Mouse (Mus musculus) layer of hippocampus, adult 11-12 months (tissue): ENCODE measurements at regions not wholly inside any gene's neighbourhood (a gene's known extent, or its start where the extent isn't known, plus 50 kb on each side); places are given as distances from the start of the nearest gene placed in this dataset.

ENCODE experiments used
- DNase-seq: peaks from one replicate; pipeline ENCODE4 v3.0.0; 2022; ENCODE audit warnings: low spot score

DNA sequence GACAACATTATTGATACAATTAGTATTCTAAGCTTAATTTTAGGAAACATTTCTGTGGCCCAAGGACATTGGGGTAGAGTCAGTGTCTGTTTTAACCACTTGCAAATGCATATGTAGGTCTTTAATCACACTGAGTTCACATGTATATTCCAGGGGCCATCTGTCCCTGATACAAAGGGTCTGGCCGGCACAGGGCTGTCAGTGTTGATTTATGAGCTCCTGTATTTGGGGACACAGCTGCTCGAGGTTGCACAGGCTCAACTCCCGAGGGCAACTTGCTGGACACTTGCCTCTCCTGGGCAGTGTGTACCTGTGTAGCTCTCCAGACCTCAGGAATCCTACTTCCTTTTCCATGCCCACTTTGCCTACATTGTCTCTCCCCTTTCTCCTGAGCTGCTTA lies 221.0 kb downstream of the Abcc12 start:
- DNase-seq = no peak

DNA sequence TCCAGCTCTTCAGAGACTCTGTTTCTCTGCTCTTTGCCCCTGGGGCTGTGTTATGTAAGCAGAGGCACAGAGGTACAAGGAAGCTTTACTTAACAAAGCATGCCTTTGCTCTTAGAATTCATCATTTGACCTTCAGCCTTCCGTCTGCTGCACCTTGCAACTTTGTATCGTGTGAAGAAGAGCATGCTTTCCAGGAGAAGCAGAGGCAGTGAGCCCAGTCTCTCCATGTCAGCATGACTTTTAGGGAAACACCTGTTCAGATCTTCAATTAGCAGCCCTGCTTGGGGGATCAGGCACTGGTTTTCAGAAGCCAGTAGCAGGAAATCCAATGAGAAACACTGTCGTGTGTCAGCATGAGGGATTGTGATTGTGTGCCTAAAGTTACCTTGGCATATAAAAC lies 226.7 kb downstream of the Abcc12 start:
- no peak for DNase-seq

DNA sequence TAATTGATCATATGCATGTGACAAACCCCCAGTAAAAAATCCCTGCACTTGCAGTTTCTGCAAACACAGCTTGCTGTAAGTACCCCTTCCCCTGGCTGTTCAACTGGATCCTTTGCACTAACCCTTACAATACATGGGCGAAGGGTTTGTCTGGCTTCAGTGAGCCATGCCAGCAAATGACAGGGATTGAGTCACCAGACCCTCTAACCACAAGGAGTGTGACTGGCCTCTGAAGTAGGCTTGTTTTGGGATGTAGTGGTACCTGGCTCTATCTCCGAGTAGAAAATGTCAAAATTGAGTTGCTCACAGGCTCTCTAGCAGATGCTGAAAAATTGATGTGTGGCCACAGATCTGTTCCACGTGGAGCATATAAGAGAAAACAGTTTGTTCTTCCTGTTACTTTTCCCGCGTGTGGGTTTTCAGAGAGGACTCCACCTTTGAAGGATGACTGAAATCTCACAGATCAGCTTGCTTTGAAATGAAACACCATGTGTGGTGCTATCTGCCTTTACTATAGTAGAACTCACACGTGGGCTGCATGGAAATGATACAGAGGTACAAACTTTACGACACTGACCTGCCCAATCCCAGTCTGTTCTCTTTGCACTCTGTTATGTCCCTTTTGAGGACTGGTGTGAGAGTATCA lies 228.8 kb downstream of the Abcc12 start:
- no peak for DNase-seq

DNA sequence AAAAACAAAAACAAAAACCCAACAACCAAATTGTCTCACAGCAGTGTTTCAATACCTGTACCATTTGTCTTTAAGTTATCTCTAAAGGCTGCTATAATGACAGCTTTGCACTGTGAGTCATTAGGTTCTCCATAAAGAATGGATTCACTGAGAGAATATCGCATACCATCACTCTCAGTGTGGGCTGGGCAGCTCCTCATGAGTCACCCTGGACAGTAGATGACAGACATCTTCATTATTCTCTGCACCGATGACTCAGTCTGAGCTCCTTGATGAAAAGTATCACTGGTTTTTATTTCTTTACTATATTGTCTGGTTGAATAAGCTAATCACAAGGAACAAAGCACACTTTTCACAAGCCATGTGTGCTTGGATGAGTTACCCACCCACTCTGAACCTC lies 230.4 kb downstream of the Abcc12 start:
- DNase-seq = no peak

DNA sequence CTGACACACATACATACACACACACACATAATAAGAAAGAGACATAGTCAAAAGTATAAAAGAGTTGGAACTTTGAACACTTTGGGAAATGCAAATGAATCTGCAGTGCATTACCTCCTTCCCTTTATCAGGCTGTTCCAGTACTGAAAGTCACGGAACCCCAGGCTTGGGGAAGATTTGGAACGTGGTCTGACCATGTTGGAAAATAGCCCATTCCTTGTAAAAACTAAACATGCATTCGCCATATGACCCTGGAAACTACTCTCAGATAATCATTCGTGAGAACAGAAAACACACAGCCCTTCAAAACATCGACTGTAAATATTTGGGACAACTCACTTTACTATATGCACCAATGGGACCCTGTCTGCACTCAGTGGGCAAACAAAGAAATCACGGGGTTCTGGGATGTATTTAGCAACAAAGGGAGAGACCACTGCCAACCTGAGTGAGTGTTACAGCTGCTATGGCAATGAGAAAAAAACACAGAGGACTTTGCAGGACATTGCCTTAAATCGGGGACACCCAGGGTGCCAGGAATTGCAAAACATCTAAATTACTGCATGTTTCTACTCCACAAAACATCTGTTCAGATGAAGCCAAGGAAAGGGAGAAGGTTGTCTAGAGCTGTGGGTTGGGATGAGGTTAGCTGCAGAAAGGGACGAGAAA lies 238.3 kb downstream of the Abcc12 start:
- no peak for DNase-seq

DNA sequence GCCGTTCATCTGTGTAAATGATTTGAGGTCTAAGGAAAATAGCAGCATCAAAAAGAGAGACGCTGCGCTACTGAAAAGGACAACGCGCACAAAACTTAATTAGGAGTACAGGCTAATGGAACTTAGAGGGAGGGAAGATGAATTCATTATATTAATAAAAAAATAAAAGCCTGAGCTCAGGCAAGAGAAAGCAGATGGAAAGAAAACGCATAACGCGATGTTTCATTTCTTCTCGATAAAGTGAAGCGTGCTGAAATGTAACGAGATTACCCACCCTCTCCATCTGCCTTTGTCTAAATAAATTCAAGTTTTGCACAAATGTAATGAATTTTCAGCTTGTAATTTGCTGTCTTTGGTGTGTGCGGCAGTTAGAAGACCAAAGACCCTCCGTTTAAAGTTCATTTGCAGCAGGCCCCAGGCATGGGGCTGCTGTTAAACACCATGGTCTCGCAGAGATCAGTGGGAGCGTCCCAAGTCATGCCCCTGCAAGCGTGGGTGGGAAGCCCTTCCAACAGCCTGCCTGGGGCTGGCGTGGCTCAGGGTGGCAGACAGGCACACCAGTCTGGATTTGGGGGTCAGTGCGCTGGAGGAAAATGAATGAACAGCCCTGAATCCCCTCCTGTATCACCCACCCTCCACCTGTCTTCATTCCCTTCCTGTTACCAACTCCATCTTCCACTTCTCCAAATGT lies 241.8 kb downstream of the Abcc12 start:
- no peak for DNase-seq

DNA sequence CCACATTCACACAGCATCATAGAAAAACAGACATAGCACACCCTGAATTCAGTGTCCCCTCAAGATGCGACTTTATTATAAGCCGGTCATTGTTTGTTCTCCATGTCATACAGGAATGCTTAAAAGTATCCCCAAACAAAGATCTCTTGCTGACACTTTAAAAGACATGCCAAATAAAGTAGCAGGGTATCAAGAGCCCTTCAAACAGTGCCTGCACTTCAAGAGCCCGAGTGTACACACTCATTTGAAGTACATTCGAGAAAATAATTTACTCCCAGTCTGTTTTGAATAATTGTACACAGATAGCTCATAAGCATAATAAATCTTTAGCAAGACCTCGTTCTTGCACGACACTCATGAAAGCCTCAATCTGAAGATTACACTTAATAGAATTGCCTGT lies 249.1 kb downstream of the Abcc12 start:
- DNase-seq = no peak

DNA sequence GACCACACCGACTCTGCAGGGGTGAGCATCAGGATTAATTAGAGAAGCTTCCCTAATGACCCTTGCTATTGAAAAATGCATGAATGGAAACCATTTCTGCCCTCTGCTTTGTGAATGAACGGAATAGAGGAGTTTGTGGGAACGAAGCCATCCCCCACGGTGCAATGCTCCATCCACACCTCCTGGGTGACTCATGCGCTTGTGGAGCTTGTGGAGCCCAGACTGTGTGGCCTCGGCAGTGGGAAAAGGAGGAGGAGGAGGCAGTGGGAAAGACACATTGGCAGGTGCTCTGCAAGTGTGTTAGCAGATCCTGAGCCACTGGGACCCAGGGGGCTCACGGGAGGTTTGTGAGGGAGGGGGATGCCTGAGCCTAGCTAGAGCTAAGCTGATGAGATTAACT lies 251.9 kb downstream of the Abcc12 start:
- DNase-seq = peak; percentile 49

DNA sequence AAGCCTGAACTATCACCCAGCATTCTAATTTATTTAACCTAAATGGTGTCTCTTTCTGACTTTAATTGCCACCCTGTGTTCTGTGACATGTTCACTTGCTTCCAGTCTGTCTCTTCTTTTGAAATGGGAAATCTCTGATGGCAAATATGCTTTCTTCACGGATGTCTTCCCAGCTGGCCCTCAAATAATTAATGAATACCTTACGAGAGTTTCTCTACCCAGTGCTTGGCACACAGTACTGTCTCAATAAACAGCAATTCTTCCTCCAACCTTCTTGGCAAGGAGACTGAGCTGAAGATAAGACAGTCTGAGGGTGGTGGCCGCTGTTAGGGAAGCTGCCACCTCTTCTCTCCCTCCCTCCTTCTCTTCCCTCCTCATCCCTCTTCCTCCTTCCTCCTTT lies 252.5 kb downstream of the Abcc12 start:
- DNase-seq = no peak

DNA sequence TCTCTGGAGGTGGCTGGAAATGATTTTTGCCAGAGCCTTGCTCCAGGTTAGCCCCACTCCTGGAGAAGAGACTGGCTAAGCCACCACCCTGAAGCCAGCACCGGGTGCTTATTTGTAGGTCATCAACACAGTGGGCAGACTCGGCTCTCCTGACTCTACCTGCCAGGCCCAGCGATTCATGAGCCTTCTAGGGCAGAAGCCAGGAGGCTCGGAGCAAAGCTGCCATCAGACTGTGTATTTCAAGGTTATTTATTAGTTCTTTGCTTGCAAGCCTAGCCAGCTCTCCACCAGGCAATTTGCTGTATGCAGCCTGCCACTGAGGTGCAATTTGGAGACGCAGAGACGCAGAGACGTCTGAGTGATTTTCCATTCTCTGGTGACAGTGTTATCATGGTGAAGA lies 255.4 kb downstream of the Abcc12 start:
- DNase-seq = no peak

DNA sequence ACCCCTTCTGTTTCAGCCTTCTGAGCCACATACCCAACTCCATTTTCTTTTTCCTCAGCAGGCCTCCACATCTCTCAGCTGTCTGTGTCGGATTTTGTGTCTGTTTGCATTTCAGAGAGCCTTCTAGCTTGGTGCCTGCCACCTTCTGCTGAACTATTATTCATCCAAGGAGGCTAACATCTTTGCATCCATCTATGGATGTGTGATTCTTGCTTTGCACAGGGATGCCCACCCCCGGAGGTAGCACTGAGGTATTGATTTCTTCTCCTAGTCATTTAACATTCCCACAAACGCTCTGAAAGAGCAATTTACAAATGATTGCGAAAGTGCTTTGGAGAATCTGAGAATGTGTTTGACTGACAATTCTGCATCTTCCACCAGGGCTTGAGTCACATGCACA lies 255.9 kb downstream of the Abcc12 start:
- DNase-seq = no peak

DNA sequence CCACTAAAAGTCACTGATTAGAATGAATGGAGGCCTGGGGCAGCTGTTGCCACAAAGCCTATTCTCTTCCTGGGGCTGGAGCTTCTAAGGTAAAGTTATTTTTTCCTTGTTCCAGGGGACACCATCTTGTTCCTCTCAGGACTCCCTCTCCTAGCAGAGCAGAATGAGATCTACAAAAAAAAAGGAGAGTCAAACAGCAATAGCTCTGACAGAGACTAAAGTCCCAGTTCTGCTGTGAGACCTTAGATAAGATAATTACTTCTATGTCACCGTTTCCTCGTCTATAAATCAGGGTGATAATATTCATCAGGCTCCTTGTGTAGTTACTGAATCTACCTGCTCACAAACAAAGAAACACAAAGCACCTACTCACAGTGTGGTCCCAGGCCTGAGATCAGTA lies 256.7 kb downstream of the Abcc12 start:
- no peak for DNase-seq

DNA sequence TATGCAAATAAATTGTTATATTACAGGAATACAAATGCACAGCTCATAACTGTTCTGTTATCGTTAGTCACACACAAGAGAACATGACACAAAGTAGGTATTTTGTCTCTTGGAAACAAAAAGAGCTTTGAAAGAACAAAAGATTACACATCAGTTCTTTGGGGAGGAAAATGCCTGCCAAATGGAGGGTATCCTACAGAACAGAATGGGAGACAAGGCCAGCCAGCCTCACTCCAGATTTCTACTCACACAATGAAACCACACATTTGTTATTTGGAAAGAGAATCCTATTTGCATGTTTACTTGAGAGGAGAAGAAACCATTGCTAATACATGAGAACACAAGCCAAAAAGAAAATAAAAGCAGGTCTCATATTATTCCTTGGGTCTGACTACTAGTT lies 258.0 kb downstream of the Abcc12 start:
- peak; percentile 37 for DNase-seq

DNA sequence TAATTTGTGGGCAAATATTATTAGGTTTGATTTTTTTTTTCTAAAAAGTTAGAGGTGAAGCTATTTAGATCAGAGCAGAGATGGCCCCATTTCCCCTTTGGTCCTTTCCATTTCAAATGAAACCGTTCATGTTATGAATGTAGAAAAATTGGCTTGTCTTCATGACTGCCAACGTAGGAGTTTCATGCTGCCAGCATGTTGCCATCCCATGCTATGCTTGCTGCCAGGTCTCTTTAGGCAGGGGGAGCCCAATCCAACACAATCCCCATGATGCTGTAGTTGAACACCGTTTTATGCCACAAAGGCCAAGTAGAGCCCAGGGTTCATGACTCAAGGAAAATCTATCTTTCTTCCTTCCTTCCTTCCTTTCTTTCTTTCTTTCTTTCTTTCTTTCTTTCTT lies 259.5 kb downstream of the Abcc12 start:
- no peak for DNase-seq

DNA sequence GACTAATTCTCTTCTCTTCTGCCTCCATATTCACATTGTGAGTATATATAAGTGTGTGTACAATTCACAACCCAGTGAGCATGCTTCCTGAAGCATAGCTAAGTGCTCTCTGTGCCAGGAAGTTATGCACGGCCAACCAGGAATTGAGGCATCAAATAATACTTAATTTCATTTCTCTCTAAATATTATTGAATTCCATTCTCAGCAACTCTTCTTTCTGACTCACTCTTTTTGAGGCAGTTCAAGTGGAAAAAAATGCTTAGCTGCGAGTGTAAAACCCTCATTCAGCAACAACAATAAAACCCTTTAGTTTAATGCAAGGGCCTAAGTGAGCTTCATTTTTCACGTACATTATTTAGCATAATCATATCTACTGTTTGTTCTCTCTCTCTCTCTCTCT lies 262.0 kb downstream of the Abcc12 start:
- no peak for DNase-seq

DNA sequence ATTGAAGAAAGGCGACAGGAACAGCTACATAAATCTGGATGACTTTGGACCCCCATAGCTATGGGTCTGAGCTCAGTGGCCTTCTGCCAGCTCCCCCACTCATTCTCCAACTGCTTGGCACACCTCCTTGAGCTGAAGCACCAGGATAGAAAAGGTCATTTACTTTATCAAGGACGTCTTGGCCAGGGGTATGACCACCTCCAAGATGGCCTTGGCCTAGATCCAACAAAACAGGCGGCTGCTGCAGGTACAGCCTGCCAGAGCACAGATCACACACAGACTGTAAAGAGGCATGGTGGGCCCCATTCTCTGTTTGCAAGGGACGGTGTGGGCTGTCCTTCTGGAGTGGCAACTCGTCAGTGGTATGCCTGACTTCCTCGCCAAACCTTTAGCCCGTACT lies 264.2 kb downstream of the Abcc12 start:
- no peak for DNase-seq

DNA sequence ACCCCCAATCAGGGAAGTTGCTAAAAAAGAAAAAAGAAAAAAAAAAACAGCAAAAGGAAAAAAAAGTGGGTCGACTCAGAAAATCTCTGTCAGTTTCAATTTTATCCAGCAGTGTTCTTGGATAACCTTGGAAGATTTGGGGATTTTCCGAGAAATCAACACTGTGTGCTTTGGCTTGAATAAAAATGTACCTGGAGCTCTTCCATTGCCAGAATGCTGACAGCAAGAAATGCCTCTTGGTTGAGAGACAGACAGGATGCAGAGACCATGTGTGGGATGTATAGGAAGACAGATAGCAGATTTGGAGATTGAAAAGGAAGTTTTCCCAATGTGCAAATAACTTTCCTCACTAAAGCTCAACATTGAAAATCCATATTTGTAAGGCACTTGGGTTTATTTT lies 271.0 kb downstream of the Abcc12 start:
- DNase-seq = no peak

DNA sequence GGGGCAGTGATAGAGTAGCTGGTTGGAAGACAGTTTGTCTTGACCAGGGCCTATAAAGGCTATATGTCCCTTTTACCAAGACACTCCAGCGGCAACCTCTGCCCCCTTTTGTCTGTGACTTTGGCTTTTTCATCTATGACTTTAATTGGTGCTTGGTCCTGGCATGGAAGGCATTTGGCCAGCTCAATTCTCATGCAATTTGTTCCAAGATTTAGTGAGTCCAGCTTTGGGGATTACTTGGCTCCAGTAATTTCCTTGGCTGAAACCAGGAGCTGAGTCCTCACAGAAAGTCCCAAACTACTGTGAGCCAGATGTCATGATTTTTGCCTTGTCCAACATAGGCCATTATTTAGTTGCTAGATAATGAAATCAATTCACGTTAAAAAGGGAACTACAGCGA lies 273.1 kb downstream of the Abcc12 start:
- DNase-seq = no peak

DNA sequence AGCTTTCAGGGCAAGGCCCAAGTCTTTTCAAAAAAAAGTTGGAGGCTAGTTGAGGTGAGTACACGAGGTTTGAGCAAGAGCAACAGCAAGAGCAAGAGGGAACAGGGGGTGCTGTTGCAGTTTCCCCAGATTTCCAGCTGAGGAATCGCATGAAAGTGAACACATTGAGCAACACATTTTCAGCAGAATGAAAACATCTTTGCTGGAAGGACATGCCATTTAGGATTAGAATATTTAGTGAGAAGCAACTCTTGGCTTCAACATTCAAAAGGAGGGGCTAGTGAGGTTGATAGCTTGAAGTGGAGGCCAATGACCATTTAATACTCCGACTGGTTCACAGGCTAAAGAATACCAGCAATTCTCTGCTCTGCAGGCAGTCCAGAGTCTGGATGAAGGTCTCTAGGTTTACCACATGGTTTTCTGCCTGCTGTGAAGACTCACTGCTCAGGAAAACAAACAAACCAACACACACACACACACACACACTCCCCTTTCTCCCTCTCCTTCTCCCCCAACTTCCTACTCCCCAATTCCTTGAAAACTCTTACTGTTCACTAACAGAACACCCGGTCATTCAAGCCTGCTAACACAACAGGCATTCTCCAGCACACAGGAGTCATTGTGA lies 278.5 kb downstream of the Abcc12 start:
- DNase-seq = no peak

DNA sequence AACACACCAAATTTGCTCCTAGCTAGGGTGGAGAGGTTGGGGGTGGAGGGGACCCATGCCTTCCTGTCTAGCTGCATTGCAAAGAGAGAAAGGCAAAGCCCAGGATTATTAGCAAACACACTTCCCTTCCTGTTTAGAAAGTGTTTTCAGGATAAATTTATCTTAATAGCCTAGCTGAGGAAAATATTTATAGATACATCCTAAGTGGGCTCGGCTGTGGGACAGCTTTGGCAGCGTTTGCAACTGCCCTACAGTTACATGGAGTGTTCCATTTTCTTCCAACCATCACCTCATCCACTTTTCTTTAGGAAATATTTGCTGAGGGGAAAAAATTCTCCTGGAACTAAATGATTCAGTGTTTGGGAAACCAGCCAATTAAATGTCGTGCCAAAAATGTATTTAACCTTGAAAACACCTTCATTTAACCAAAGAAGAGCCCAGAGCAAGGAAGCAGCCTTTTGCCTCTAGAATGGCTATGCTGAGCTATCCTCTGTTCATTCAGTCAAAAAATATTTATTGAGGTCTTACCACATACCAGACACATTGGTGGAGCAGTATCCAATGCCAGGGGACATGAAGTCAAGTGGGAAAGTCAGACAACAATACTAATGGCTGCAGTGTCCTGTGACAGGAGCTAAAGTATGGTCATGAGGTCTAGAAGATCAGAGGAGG lies 291.6 kb downstream of the Abcc12 start:
- no peak for DNase-seq

DNA sequence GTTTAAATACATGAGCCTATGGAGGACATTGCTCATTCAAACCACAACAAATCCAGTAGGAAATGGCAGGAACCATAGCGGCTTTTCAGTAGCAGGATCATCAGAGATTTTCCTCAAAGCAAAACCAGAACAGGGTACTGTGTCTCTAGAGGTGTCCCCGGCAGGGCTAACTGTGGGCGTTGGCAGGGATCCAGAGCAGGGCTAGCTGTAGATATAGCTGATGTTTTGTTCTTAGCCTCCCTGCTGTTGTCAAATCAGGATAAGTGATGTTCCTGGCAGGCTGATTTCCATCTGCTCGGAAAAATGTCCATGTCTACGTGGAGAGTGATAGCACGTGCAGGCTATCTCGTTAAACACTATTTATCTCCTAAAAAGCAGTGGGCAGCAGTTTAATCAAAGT lies 297.6 kb downstream of the Abcc12 start:
- DNase-seq = peak; percentile 30

DNA sequence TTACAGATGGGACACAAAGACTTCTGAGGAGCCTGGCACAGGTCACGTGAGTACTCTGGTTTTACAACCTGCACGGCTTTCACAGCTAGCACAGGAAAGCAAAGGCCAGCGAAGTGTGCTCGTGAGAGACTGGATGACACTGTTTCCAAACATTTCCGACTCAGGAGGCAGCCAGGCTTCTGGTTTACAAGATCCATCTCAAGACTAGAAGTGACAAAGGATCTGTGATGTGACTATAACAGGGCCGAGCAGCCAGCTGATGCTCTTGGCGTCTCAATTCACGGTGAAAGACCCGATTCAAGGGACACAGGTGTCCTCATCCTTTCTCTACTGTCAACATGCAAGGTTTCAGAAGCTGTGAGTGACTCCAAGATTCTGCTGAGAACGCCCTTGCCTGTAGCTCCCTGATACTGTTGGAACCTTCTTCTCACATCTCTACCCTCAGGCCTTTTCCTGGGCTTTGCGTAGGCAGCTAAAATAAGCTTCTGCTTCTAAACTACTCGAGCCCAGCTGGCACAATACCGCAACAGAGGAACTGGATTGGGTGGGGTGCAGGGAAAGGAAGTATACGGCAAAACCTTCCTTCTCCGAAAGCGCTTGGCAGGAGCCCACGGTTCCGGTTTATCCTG lies 300.3 kb downstream of the Abcc12 start:
- peak; percentile 38 for DNase-seq
